Mouse (Mus musculus): ENCODE measurements around the gene Olfr933.

Gene Olfr933

GRCm38 (mm10) chr9:38972013-38972412 is at the start of gene Olfr933:
TSS of gene Olfr933 (plus strand) at chr9:38972313.
- no peak for DNase-seq (ENCODE audit: low spot score in 2 of 2)

GRCm38 (mm10) chr9:38929509-38929908 is 42.6 kb upstream of the Olfr933 start, which contains the start of gene Olfr930:
TSS of gene Olfr930 (plus strand) at chr9:38929809.
- no peak for DNase-seq (ENCODE audit: low spot score in 2 of 2)

GRCm38 (mm10) chr9:38953401-38954123 is 18.6 kb upstream of the Olfr933 start:
- no peak for DNase-seq (ENCODE audit: low spot score in 2 of 2)

GRCm38 (mm10) chr9:38954124-38954416 is 18.0 kb upstream of the Olfr933 start:
- DNase-seq (ENCODE audit: low spot score in 2 of 2): no peak

- no peak for DNase-seq (ENCODE audit: low spot score in 2 of 2)
These were observed 16.1 kb downstream of the Olfr933 start, which contains the start of gene Olfr934 for GRCm38 (mm10) chr9:38988215-38988614. TSS of gene Olfr934 (minus strand) at chr9:38988315.

DNA sequence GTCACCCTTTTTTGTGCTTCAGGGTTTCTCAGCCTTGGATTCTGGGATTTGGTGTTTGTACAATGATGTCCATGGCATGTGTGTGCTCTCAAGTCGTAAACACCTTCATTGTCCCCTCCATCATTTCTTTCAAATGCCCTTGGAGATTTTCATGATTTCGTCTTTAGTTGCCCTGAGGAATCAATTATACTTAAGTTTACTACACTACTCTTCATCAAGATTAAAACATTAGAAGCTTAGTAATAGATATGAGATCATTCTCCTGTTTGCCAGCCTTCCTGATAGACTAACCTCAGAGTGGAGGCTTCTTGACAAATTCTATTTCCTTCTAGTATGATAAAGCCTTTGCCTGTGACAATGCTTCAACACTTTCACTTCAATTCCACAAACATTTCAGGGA is 27.5 kb downstream of the Olfr933 start, which contains the start of gene Olfr935:
Olfr935 (minus strand) TSS at position 101 of the 400 bp plus-strand sequence.
- DNase-seq (ENCODE audit: low spot score in 2 of 2): no peak

GRCm38 (mm10) chr9:39023277-39023676 is 51.2 kb downstream of the Olfr933 start, which contains the start of gene Olfr146:
TSS of gene Olfr146 (minus strand) at chr9:39023377.
- no peak for DNase-seq (ENCODE audit: low spot score in 2 of 2)

Data from spleen, postnatal 4 days (tissue).